Mouse (Mus musculus): ENCODE data around the gene Ccdc54. TPM values are rescaled to one million over a fixed set of nuclear protein-coding genes. Genes with fewer than 3 reads are reported as not detected.

The Ccdc54 gene
- not detected in 2 replicates for polyA plus RNA-seq (2015; fragmentation: Nextera tagmentation; extraction: Ambion mirVana)

GRCm38 (mm10) chr16:50591054-50591453, at the start of gene Ccdc54:
Gene Ccdc54 (minus strand): TSS chr16:50591154.
- H3K9ac ChIP-seq, result no peak within 1 kb of the TSS
- no peaks in the 10 kb centered on the region for H3K36me3 ChIP-seq
- H3K27ac ChIP-seq, result no peak within 1 kb of the TSS
- no peaks in the 10 kb centered on the region for H3K9me3 ChIP-seq
- H3K4me2 ChIP-seq, result no peak within 1 kb of the TSS
- no peaks in the 10 kb centered on the region for H3K4me1 ChIP-seq (replicated peaks)
- H3K4me3 ChIP-seq, result no peak within 1 kb of the TSS
- ATAC-seq (ENCODE audit: low FRiP score), result no peak
- peaks cover 3% of the 10 kb centered on the region; the same call in 1 of the 2 replicates for H3K27me3 ChIP-seq

- no peaks in the 10 kb centered on the region for H3K27me3 ChIP-seq
- H3K9ac ChIP-seq, result no peak overlapping the region
- ATAC-seq (ENCODE audit: low FRiP score), result no peak
- H3K27ac ChIP-seq, result no peak overlapping the region
- H3K9me3 ChIP-seq, result no peaks in the 10 kb centered on the region
- H3K4me1 ChIP-seq (replicated peaks), result no peaks in the 10 kb centered on the region; the same call in 1 of the 2 replicates
- 89% methylated on average over 2 of the region's 2 CpGs for WGBS
- no peak overlapping the region for H3K4me3 ChIP-seq
- H3K4me2 ChIP-seq, result no peak overlapping the region
- no peaks in the 10 kb centered on the region for H3K36me3 ChIP-seq
Measured at GRCm38 (mm10) chr16:50632585-50632984, 41.6 kb upstream of the Ccdc54 start.

- WGBS, result 48% methylated on average over 7 of the region's 7 CpGs
- H3K36me3 ChIP-seq, result no peaks in the 10 kb centered on the region
- no peak overlapping the region for H3K9ac ChIP-seq
- H3K4me1 ChIP-seq (replicated peaks), result no peaks in the 10 kb centered on the region
- peak; percentile 61 for ATAC-seq (ENCODE audit: low FRiP score)
- H3K27ac ChIP-seq, result no peak overlapping the region
- H3K4me2 ChIP-seq, result no peak overlapping the region
- no peaks in the 10 kb centered on the region for H3K9me3 ChIP-seq
- no peaks in the 10 kb centered on the region for H3K27me3 ChIP-seq
- H3K4me3 ChIP-seq, result no peak overlapping the region
Measured at GRCm38 (mm10) chr16:50615569-50615968, 24.6 kb upstream of the Ccdc54 start.

GRCm38 (mm10) chr16:50612944-50613343, 22.0 kb upstream of the Ccdc54 start:
- Histone ChIP-seq H3K9me3 (no peaks in the 10 kb centered on the region), H3K27ac (no peak overlapping the region), H3K9ac (no peak overlapping the region), H3K4me2 (no peak overlapping the region), H3K4me3 (no peak overlapping the region), H3K4me1 (replicated peaks) (no peaks in the 10 kb centered on the region), H3K27me3 (no peaks in the 10 kb centered on the region), H3K36me3 (no peaks in the 10 kb centered on the region)
- ATAC-seq (ENCODE audit: low FRiP score), result no peak
- 78% methylated on average over 4 of the region's 4 CpGs for WGBS

GRCm38 (mm10) chr16:50610580-50610979, 19.6 kb upstream of the Ccdc54 start:
- no peak for ATAC-seq (ENCODE audit: low FRiP score)
- Histone ChIP-seq H3K36me3 (no peaks in the 10 kb centered on the region), H3K9ac (no peak overlapping the region), H3K4me1 (replicated peaks) (no peaks in the 10 kb centered on the region), H3K9me3 (no peaks in the 10 kb centered on the region), H3K4me3 (no peak overlapping the region), H3K27ac (no peak overlapping the region), H3K4me2 (no peak overlapping the region), H3K27me3 (no peaks in the 10 kb centered on the region)
- WGBS, result 90% methylated on average over 5 of the region's 5 CpGs

GRCm38 (mm10) chr16:50607776-50608562, 17.0 kb upstream of the Ccdc54 start:
- Histone ChIP-seq H3K4me1 (replicated peaks) (no peaks in the 10 kb centered on the region), H3K36me3 (no peaks in the 10 kb centered on the region), H3K4me3 (no peak overlapping the region), H3K4me2 (no peak overlapping the region), H3K27me3 (no peaks in the 10 kb centered on the region), H3K9me3 (no peaks in the 10 kb centered on the region), H3K27ac (no peak overlapping the region), H3K9ac (no peak overlapping the region)
- no peak for ATAC-seq (ENCODE audit: low FRiP score)
- WGBS, result 60% methylated on average over 15 of the region's 15 CpGs

- Histone ChIP-seq H3K27me3 (no peaks in the 10 kb centered on the region), H3K36me3 (no peaks in the 10 kb centered on the region), H3K4me1 (replicated peaks) (no peaks in the 10 kb centered on the region), H3K9me3 (no peaks in the 10 kb centered on the region), H3K9ac (no peak overlapping the region), H3K27ac (no peak overlapping the region), H3K4me3 (no peak overlapping the region), H3K4me2 (no peak overlapping the region)
- 78% methylated on average over 11 of the region's 11 CpGs for WGBS
- ATAC-seq (ENCODE audit: low FRiP score), result no peak
Measured at GRCm38 (mm10) chr16:50604826-50605225, 13.9 kb upstream of the Ccdc54 start.

GRCm38 (mm10) chr16:50601947-50602346, 11.0 kb upstream of the Ccdc54 start:
- Histone ChIP-seq H3K4me2 (no peak overlapping the region), H3K4me1 (replicated peaks) (no peaks in the 10 kb centered on the region), H3K9me3 (no peaks in the 10 kb centered on the region), H3K27ac (no peak overlapping the region), H3K9ac (no peak overlapping the region), H3K4me3 (no peak overlapping the region), H3K27me3 (no peaks in the 10 kb centered on the region), H3K36me3 (no peaks in the 10 kb centered on the region)
- no peak for ATAC-seq (ENCODE audit: low FRiP score)
- 69% methylated on average over 3 of the region's 3 CpGs for WGBS

- 90% methylated on average over 3 of the region's 3 CpGs for WGBS
- H3K36me3 ChIP-seq, result no peaks in the 10 kb centered on the region
- no peaks in the 10 kb centered on the region for H3K27me3 ChIP-seq
- no peak overlapping the region for H3K27ac ChIP-seq
- H3K4me3 ChIP-seq, result no peak overlapping the region
- no peak overlapping the region for H3K9ac ChIP-seq
- no peak overlapping the region for H3K4me2 ChIP-seq
- no peaks in the 10 kb centered on the region for H3K4me1 ChIP-seq (replicated peaks)
- H3K9me3 ChIP-seq, result no peaks in the 10 kb centered on the region
- ATAC-seq (ENCODE audit: low FRiP score), result no peak
Measured at GRCm38 (mm10) chr16:50600665-50601064, 9.7 kb upstream of the Ccdc54 start.

GRCm38 (mm10) chr16:50596679-50597078, 5.7 kb upstream of the Ccdc54 start:
- no peaks in the 10 kb centered on the region for H3K27me3 ChIP-seq
- no peak for ATAC-seq (ENCODE audit: low FRiP score)
- no peak overlapping the region for H3K4me2 ChIP-seq
- H3K27ac ChIP-seq, result no peak overlapping the region
- no peak overlapping the region for H3K4me3 ChIP-seq
- H3K9me3 ChIP-seq, result no peaks in the 10 kb centered on the region
- no peaks in the 10 kb centered on the region for H3K4me1 ChIP-seq (replicated peaks)
- 72% methylated on average over 6 of the region's 6 CpGs for WGBS
- H3K36me3 ChIP-seq, result no peaks in the 10 kb centered on the region
- no peak overlapping the region for H3K9ac ChIP-seq

- Histone ChIP-seq H3K27ac (no peak overlapping the region), H3K9me3 (no peaks in the 10 kb centered on the region), H3K36me3 (no peaks in the 10 kb centered on the region), H3K4me2 (no peak overlapping the region), H3K27me3 (no peaks in the 10 kb centered on the region), H3K4me1 (replicated peaks) (no peaks in the 10 kb centered on the region), H3K9ac (no peak overlapping the region), H3K4me3 (no peak overlapping the region)
- 64% methylated on average over 4 of the region's 4 CpGs for WGBS
- ATAC-seq (ENCODE audit: low FRiP score), result no peak
Measured at GRCm38 (mm10) chr16:50596171-50596570, 5.2 kb upstream of the Ccdc54 start.

GRCm38 (mm10) chr16:50594876-50595275, 3.9 kb upstream of the Ccdc54 start:
- H3K9ac ChIP-seq, result no peak overlapping the region
- H3K4me3 ChIP-seq, result no peak overlapping the region
- ATAC-seq (ENCODE audit: low FRiP score), result no peak
- H3K27me3 ChIP-seq, result no peaks in the 10 kb centered on the region
- no peaks in the 10 kb centered on the region for H3K9me3 ChIP-seq
- WGBS, result 100% methylated on average over 1 of the region's 1 CpGs
- no peaks in the 10 kb centered on the region for H3K36me3 ChIP-seq
- no peak overlapping the region for H3K4me2 ChIP-seq
- H3K27ac ChIP-seq, result no peak overlapping the region
- no peaks in the 10 kb centered on the region for H3K4me1 ChIP-seq (replicated peaks)

- no peak for ATAC-seq (ENCODE audit: low FRiP score)
- Histone ChIP-seq H3K4me1 (replicated peaks) (no peaks in the 10 kb centered on the region), H3K27ac (no peak overlapping the region), H3K4me2 (no peak overlapping the region), H3K9ac (no peak overlapping the region), H3K36me3 (no peaks in the 10 kb centered on the region), H3K9me3 (no peaks in the 10 kb centered on the region), H3K27me3 (no peaks in the 10 kb centered on the region), H3K4me3 (no peak overlapping the region)
- WGBS, result 86% methylated on average over 11 of the region's 11 CpGs
Measured at GRCm38 (mm10) chr16:50593361-50593760, 2.4 kb upstream of the Ccdc54 start.

All from hindbrain, embryonic 13.5 days (tissue).